Mouse (Mus musculus) embryo, embryonic 10 days (tissue): ENCODE measurements around the gene Cdk4.
"Not testable (repeated sequence)": the region's sequence is repeated elsewhere in the genome, so short reads cannot be mapped to it uniquely, and the experiment has no call there.

Experiments
- DNase-seq: peaks from one replicate; pipeline ENCODE4 v3.0.0-alpha.2; 2015; ENCODE audit warnings: low spot score

Gene Cdk4

DNA sequence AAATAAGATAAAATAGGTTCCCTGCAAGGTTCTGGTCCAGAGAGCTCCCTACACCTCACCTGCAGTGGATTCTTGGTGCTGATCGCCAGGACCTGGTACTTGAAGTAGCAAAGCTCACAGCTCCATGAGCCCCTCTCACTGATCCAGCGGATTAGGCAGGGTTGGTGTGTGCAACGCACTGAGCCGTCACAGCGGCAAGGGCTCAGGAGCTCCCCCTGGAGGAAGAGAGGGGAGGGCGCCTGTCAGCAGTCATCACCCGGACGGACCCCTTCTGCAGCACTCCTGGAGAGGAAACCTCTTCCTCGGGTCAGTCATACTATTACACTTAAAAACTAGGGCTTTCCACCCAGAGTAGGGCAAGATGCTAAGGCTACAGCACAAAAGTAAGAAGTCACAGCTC is 5.2 kb upstream of the Cdk4 start:
- peak; percentile 93 for DNase-seq

GRCm38 (mm10) chr10:127058708-127059107 is 4.6 kb upstream of the Cdk4 start:
- DNase-seq, result no peak

DNA sequence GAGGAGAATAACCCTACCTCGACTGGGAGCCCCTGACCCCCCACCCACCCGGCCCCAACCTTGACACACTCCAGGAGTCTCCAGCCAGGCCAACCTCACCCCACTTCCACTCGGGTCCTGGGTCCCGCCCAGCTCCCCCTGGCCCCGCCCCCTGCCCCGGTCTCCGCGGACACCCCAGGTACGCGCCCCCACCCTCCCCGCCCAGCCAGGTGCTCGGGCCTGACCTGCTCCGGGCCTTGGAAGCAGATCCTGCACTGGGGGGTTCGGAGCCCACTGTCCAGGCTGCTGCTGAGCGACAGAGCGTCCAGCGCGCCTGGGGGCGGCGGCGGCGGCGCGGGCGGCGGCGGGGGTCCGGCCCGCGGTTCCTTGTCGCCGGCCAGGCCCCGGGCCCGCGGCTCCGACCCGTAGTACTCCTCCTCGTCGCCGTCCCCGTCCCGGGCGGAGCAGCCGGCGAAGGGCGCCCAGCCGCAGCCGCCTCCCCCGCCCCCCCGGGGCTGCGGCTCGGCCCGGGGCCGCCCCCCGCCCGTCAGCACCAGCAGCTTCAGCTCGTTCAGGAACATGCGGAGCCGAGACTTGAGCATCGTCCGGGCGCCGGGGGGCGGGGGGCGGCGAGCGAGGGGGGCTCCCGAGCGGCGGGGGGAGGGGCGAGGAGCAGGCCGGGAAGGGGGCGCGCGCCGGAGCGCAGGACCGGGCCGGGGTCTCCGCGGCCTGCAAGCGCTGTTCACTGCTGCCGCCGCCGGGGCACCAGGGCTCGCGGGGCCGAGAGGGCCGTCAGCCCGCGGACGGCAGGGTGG is 4.0 kb upstream of the Cdk4 start:
- no peak for DNase-seq

GRCm38 (mm10) chr10:127059968-127060916 is 3.1 kb upstream of the Cdk4 start, which contains the start of gene March9:
TSS of gene March9 (minus strand) at chr10:127060184.
- DNase-seq, result peak; percentile 83

DNA sequence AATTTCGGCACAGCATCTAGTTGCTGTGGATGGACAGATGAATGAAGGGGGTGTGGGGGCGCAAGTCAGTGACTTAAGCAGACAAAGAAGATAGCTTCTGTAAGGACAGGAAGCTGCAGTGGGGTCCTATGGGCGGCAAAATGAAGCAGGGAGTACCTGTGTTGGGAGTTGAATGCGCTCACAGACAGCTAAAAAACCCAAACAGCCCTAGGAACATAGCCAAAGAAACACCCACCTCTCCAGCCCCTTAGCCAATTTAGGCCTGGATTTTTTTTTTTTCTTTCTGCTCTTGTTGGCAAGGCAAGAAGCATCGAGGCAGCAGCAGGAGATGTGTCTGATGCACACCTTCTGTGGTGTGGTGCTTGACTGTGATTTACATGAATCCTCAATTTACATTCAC is 2.2 kb upstream of the Cdk4 start:
- DNase-seq, result no peak

GRCm38 (mm10) chr10:127061513-127061912 is 1.8 kb upstream of the Cdk4 start:
- DNase-seq, result no peak

GRCm38 (mm10) chr10:127062101-127062500 is 1.2 kb upstream of the Cdk4 start:
- not testable (repeated sequence) for DNase-seq

DNA sequence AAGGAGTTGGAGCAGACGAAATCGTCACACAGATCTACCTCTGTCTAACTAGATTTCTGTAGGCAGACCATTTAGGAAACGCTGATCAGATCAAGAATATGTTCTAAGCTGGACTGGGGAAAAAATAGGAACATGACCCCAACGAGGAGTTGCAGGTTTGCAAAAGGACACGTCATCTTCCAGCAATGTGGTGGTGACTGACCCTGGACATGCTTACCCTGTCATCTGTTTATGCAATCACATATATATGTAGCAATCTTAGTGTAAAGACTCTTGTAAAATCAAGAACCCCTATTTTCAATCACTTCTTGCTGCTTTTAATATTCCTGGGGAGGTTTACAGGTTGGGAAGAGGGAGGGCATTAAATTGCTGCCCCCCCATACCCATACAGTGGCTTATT is 831 bp upstream of the Cdk4 start:
- no peak for DNase-seq

DNA sequence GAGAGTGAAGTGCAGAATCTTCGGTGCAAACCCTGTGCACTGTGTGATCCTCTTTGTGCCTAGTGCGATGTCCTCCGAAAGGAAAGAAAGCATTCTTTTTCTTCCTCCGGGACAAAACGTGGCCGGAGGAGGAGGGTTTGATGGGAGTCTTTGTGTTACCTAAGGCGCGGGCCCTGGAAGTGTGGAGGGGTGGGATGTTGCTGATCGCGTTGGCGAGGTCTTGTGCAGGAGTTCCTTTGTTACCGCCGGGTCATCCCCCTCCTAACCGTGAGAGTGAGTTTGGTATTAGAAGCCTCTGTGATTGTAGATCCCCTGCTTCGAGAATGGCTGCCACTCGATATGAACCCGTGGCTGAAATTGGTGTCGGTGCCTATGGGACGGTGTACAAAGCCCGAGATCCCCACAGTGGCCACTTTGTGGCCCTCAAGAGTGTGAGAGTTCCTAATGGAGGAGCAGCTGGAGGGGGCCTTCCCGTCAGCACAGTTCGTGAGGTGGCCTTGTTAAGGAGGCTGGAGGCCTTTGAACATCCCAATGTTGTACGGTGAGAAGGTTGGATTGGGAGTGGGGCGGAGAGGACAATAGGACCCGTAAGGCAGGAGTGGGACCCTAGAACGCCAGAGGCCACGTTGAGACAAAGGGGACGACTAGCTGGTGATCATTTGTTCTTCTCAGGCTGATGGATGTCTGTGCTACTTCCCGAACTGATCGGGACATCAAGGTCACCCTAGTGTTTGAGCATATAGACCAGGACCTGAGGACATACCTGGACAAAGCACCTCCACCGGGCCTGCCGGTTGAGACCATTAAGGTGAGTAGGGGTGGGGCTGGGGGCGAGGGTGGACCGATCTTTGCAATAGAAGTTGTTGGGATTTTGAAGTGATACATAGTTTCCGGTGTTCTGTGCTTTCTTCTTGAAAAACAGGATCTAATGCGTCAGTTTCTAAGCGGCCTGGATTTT is 858 bp downstream of the Cdk4 start:
- DNase-seq, result peak; percentile 35

GRCm38 (mm10) chr10:127065981-127066380 is 2.6 kb downstream of the Cdk4 start:
- no peak for DNase-seq

- DNase-seq, result no peak
These were observed 3.2 kb downstream of the Cdk4 start for GRCm38 (mm10) chr10:127066519-127067018.

- DNase-seq, result no peak
These were observed 5.2 kb downstream of the Cdk4 start for GRCm38 (mm10) chr10:127068360-127069038.

DNA sequence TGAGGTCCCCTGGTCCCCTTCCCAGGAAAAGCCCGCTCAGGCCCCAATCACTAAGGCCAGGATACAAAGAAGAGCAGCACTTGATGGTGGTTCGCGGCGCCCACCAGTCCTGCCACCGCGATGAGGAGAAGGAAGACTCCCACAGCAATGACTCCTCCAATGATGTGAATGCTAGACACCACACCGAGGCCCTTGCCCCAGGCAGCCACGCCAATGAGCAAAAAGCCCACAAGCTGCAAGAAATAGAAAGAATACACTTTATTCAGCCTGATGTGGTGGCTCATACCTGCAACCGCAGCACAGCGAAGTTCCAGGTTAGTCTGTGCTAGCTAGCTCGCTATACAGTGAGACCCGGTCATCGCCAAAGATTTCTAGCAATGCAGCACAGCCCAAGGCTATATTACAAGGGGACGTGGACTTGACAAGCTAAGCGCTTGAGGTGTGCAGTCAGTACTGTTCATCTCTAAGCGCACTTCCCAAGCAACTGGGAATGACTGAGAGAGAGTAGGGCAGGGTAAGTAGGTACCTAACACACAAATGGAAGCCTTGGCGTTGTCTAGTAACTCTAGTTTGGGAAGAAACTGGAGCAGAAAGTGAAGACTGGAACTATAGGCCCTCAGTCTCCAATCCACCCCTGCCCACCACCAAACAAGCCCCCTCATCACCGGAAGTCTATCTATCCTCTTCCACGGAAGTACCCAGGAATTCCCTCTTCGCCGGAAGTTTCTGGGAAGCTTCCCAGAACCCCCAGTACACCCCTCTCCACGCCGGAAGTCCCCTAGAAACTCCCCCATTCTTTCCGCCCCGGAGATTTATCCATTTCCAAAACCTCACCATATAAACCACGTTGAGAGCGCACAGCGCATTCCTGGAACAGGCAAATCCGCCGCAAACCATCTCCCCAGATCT is 6.2 kb downstream of the Cdk4 start:
- peak; percentile 67 for DNase-seq

GRCm38 (mm10) chr10:127070190-127071121 is 7.1 kb downstream of the Cdk4 start, which contains the start of gene Tspan31:
TSS of gene Tspan31 (minus strand) at chr10:127070264.
- DNase-seq, result peak; percentile 99

DNA sequence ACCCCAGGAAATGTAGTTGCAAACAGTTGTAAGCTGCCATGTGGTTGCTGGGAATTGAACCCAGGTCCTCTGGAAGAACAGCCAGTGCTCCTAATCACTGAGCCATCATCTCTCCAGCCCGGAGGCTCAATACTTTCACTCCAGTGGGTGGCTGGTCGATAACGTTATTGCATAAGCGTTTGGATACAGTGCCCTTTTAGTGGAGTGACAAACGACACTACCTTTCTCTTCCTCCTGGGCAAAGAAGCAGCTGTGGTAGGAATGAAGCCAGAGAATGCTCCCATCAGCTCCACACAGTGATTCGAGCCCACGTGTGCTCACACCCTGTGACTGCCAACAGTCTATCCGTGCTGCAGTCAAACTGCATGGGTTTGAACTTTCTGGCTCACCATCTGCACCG is 7.9 kb downstream of the Cdk4 start:
- no peak for DNase-seq

DNA sequence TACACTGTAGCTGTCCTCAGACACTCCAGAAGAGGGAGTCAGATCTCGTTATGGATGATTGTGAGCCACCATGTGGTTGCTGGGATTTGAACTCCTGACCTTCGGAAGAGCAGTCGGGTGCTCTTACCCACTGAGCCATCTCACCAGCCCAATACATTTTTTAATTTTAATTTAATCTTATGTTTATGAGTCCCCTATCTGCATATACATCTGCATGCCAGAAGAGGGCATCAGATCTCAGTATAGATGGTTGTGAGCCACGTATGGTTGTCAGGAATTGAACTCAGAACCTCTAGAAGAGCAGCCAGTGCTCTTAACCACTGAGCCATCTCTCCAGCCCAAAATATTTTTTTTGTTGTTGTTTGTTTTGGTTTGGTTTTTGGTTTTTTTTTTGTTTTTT is 8.9 kb downstream of the Cdk4 start:
- not testable (repeated sequence) for DNase-seq

DNA sequence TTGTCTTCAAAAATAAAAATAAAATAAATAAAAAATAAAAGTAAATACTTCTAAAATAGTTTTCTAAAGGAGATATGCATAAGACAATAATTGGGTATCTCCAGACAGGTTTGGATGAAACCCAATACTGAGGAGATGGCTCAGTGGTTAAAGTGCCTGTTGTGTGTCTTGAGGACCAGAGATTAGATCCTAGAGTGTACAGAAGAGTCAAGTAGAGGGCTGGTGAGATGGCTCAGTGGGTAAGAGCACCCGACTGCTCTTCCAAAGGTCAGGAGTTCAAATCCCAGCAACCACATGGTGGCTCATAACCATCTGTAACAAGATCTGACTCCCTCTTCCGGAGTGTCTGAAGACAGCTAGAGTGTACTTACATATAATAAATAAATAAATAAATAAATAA is 9.6 kb downstream of the Cdk4 start:
- DNase-seq, result not testable (repeated sequence)

- DNase-seq, result no peak
These were observed 10.6 kb downstream of the Cdk4 start for GRCm38 (mm10) chr10:127073981-127074380.

DNA sequence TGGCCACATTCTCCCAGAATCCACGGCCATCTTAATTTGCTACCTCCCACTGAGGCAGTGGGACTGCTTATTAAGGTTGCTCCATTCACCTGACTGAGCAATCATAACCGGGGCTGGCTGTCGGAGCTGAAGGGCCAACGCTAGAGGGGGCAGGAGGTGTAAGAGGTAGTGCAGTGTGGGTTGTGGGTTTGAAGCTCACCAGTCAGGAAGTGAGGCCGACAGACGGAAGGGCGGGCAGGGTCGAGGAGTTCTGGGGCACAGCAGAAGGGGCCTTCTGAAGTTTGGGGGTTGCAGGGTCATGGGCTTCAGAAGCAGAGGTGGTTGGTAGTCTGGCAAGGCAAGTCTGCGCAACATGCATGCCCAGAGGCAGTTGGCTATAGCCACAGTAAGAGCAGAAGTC is 11.7 kb downstream of the Cdk4 start, which contains the start of gene Agap2:
Gene Agap2, plus strand, starts transcription at position 205 of the 400 bp plus-strand sequence.
- DNase-seq, result no peak
